Mouse (Mus musculus): Measurements from ENCODE around the gene Ccdc155.

The Ccdc155 gene

GRCm38 (mm10) chr7:45204380-45205143 is at the start of gene Ccdc155:
Gene Ccdc155, minus strand, starts transcription at chr7:45204892.
- CTCF ChIA-PET: interaction anchor here (0.7 kb wide), 1 partner anchor 78 kb away, joined by 4 read pairs; no protein-coding TSS in a partner anchor

- CTCF ChIA-PET: no interaction called here
These were observed 49.1 kb upstream of the Ccdc155 start for GRCm38 (mm10) chr7:45253806-45254205.

- CTCF ChIA-PET: no interaction called here
These were observed 43.0 kb upstream of the Ccdc155 start for GRCm38 (mm10) chr7:45247666-45248065.

GRCm38 (mm10) chr7:45241389-45241749 is 36.7 kb upstream of the Ccdc155 start:
- CTCF ChIA-PET: no interaction called here

- CTCF ChIA-PET: no interaction called here
These were observed 36.1 kb upstream of the Ccdc155 start, which contains the start of gene Slc6a16 for GRCm38 (mm10) chr7:45240633-45241388. Gene Slc6a16, plus strand, starts transcription at chr7:45241085.

- CTCF ChIA-PET: interaction anchor here (0.6 to 0.7 kb wide), 4 partner anchors 12 to 273 kb away, joined by 3 read pairs; no protein-coding TSS in a partner anchor
These were observed 35.4 kb upstream of the Ccdc155 start for GRCm38 (mm10) chr7:45240109-45240508.

- CTCF ChIA-PET: interaction anchor here (1.2 kb wide), 1 partner anchor 31 kb away, joined by 7 read pairs; no protein-coding TSS in a partner anchor
These were observed 34.2 kb upstream of the Ccdc155 start, which contains the start of gene Cd37 for GRCm38 (mm10) chr7:45238723-45239496. Gene Cd37, minus strand, starts transcription at chr7:45239115.

GRCm38 (mm10) chr7:45237747-45238699 is 33.3 kb upstream of the Ccdc155 start:
- CTCF ChIA-PET: interaction anchor here (1.2 kb wide), 1 partner anchor 30 kb away, joined by 7 read pairs; no protein-coding TSS in a partner anchor

GRCm38 (mm10) chr7:45235656-45236180 is 31.0 kb upstream of the Ccdc155 start:
- CTCF ChIA-PET: interaction anchor here (1.0 kb wide), 1 partner anchor 54 kb away, joined by 3 read pairs; no protein-coding TSS in a partner anchor

GRCm38 (mm10) chr7:45234922-45235571 is 30.4 kb upstream of the Ccdc155 start:
- CTCF ChIA-PET: interaction anchor here (1.0 kb wide), 1 partner anchor 53 kb away, joined by 3 read pairs; no protein-coding TSS in a partner anchor

- CTCF ChIA-PET: interaction anchor here (0.5 kb wide), 1 partner anchor 170 kb away, joined by 5 read pairs; no protein-coding TSS in a partner anchor
These were observed 29.7 kb upstream of the Ccdc155 start for GRCm38 (mm10) chr7:45234333-45234841.

GRCm38 (mm10) chr7:45233580-45234332 is 29.1 kb upstream of the Ccdc155 start:
- CTCF ChIA-PET: interaction anchor here (0.5 to 0.6 kb wide), 3 partner anchors 64 to 510 kb away, joined by 4 to 6 read pairs (median 5); no protein-coding TSS in a partner anchor

GRCm38 (mm10) chr7:45232716-45233465 is 28.2 kb upstream of the Ccdc155 start:
- CTCF ChIA-PET: interaction anchor here (0.6 kb wide), 3 partner anchors 63 to 986 kb away, joined by 4 to 6 read pairs (median 6); partner anchors contain the start of genes 1700028J19Rik and 2410002F23Rik

- CTCF ChIA-PET: interaction anchor here (0.6 to 0.7 kb wide), 3 partner anchors 10 to 985 kb away, joined by 3 to 7 read pairs (median 6); partner anchors contain the start of genes 1700028J19Rik and 2410002F23Rik
These were observed 27.2 kb upstream of the Ccdc155 start for GRCm38 (mm10) chr7:45231941-45232340.

- CTCF ChIA-PET: interaction anchor here (0.6 to 0.7 kb wide), 3 partner anchors 9 to 179 kb away, joined by 3 to 4 read pairs (median 3); partner anchors contain the start of gene Prr12
These were observed 26.5 kb upstream of the Ccdc155 start for GRCm38 (mm10) chr7:45231192-45231591.

GRCm38 (mm10) chr7:45229459-45230203 is 24.9 kb upstream of the Ccdc155 start:
- CTCF ChIA-PET: interaction anchor here (0.6 kb wide), 1 partner anchor 213 kb away, joined by 3 read pairs; the partner anchor contains the start of gene Scaf1

Data from spleen, embryonic (tissue).